Mouse (Mus musculus): ENCODE measurements around the gene Txnip.
A peak's percentile ranks its signal among the peaks of the same experiment; 100 is the strongest.

GRCm38 (mm10) chr3:96547389-96547960, 10.3 kb upstream of the Txnip start:
- TF ChIP-seq CTCF (IDR thresholded peaks at IDR 0.05) (peak; percentile 91), EP300 (IDR thresholded peaks at IDR 0.05) (no peak)
